Mouse (Mus musculus) urinary bladder, postnatal 10 days (tissue): ENCODE data around the gene Fam163a.
"Not testable (repeated sequence)": the region's sequence is repeated elsewhere in the genome, so short reads cannot be mapped to it uniquely, and the experiment has no call there.

Experiments used
- DNase-seq: peaks from one replicate; pipeline ENCODE4 v3.0.0; 2022; ENCODE audit warnings: low spot score

Gene Fam163a

GRCm38 (mm10) chr1:156204656-156205131, at the start of gene Fam163a:
Fam163a (minus strand) TSS chr1:156205026.
- no peak for DNase-seq

GRCm38 (mm10) chr1:156251096-156251495, 46.3 kb upstream of the Fam163a start:
- DNase-seq = not testable (repeated sequence)

- no peak for DNase-seq
Observed at GRCm38 (mm10) chr1:156247893-156248292, 43.1 kb upstream of the Fam163a start.

- no peak for DNase-seq
Observed at GRCm38 (mm10) chr1:156241713-156242348, 37.0 kb upstream of the Fam163a start.

GRCm38 (mm10) chr1:156241035-156241434, 36.2 kb upstream of the Fam163a start:
- DNase-seq = no peak

- no peak for DNase-seq
Observed at GRCm38 (mm10) chr1:156231122-156231521, 26.3 kb upstream of the Fam163a start.

GRCm38 (mm10) chr1:156230339-156231089, 25.7 kb upstream of the Fam163a start:
- DNase-seq = no peak

- DNase-seq = no peak
Observed at GRCm38 (mm10) chr1:156229448-156229847, 24.6 kb upstream of the Fam163a start.

- no peak for DNase-seq
Observed at GRCm38 (mm10) chr1:156228728-156229127, 23.9 kb upstream of the Fam163a start.

GRCm38 (mm10) chr1:156226903-156227302, 22.1 kb upstream of the Fam163a start:
- no peak for DNase-seq

- DNase-seq = no peak
Observed at GRCm38 (mm10) chr1:156222205-156223000, 17.6 kb upstream of the Fam163a start.

GRCm38 (mm10) chr1:156221327-156221726, 16.5 kb upstream of the Fam163a start:
- DNase-seq = no peak

GRCm38 (mm10) chr1:156218573-156218972, 13.7 kb upstream of the Fam163a start:
- DNase-seq = no peak

GRCm38 (mm10) chr1:156217941-156218340, 13.1 kb upstream of the Fam163a start:
- no peak for DNase-seq

- DNase-seq = no peak
Observed at GRCm38 (mm10) chr1:156217393-156217792, 12.6 kb upstream of the Fam163a start.

GRCm38 (mm10) chr1:156216249-156216648, 11.4 kb upstream of the Fam163a start:
- DNase-seq = no peak

GRCm38 (mm10) chr1:156214651-156215050, 9.8 kb upstream of the Fam163a start:
- DNase-seq = no peak

GRCm38 (mm10) chr1:156212923-156213322, 8.1 kb upstream of the Fam163a start:
- no peak for DNase-seq

- DNase-seq = no peak
Observed at GRCm38 (mm10) chr1:156211809-156212317, 7.0 kb upstream of the Fam163a start.

GRCm38 (mm10) chr1:156205164-156205563, 338 bp upstream of the Fam163a start:
- no peak for DNase-seq

GRCm38 (mm10) chr1:156203961-156204655, 718 bp downstream of the Fam163a start:
- no peak for DNase-seq

GRCm38 (mm10) chr1:156202661-156203060, 2.2 kb downstream of the Fam163a start:
- no peak for DNase-seq
